Mouse (Mus musculus): ENCODE measurements around the gene Kmt2d.

Kmt2d gene

DNA sequence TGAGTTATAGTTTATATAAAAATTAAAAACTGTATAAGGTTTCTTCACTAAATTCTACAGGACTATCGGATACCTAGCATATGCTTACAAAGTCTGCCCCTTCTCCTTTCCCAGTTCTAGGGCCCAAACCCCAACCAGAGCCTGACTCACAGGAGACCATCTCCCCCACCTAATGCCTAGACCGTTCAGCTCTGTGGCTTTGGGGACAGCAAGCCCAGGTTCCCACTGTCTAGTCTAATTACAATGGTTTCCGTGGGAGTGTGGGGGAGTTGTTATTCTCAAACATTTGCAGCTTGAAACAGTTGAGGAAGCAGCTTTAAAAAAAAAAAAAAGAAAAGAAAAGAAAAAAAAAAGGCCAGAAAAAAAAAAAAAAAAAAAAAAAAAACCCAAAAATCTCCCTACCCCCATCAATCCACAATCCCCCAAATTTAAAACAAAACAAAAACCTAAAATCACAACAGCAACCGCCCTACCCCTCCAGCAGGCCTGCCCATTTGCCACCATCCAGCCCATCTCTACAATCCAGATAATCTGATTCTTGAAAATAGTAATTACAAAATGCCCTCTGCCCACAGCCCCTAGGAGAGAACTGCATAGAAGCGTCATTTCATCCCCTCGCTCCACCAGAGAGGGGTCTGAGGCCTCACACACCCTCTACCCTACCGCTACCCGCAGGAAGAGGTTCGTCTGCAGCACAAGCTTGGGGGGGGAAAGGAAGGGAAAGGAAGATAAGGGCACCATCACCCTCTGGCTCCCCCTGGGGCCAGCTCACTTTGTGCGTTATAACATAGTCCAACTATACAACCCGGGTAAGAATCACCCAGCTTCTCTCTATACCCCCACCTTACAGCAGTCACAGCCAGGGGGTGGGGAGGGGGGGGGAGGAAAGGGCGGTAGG, 38.6 kb downstream of the Kmt2d start:
- CTCF ChIA-PET = interaction anchor here (0.6 to 0.8 kb wide), 2 partner anchors 34 to 151 kb away, joined by 4 to 7 read pairs; no protein-coding TSS in a partner anchor

DNA sequence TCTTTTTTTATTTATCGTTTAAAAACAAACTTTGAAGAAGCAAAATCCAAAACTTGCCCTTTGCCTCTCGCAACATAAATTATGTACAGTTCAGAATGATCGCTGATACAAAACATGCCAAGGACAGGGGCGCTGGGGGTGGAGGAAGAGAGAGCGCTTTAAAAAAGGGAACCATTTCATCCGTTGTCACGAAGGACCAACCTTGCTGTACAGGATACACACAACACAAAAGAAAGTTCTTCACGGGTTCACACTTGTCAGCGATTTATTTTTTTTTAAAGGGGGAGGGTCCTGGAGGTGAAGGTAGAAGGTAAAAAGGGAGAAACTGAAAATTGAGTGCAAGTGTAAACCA, 39.3 kb downstream of the Kmt2d start:
- CTCF ChIA-PET = no interaction called here

DNA sequence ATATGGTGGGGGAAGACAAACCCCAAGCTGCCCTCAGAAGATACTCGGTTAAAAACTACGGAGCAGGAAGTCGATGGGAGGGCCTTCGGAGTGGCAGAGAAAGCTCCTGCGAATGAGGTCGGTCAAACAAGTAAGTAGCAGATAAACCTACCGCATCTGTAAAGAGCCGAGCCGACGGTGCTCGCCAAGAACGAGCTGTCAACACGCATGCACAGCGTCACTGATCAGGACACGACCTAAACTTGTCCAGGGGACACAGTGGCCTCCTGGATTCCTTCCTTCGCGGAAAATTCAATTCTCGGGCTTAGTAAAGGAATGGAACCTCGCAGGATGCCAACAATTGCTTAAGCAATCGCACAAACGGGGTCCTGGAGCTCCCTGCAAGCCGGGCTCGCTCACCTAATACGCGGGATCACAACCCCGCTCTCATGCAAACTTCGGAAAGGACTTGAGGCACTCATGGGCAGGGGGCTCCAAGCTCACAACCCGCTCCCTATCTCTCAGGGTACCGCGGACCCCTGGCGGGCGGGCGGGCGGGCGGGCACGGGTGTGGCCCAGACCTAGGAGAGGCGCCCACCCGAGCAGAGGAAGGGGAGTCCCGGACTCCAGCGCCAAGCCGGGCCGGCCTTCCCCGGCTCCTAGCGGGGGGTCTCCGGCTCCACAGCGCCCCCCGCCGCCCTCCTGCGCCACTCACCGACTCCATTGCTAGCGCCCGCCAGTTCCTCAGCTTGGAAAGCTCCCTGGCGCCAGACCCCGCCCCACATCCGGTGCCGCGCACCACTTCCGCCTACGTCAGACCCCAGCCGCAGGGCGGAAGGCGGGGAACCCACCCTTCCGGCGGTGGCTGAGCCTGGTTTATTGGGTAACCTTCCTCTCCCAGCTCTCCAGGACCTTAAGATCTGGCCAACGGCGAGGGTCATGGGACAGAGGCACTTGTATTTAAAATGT, 40.0 kb downstream of the Kmt2d start, which contains the start of gene Prkag1:
Gene Prkag1 (minus strand): TSS at position 786 of the 948 bp plus-strand sequence.
- CTCF ChIA-PET = interaction anchor here (1.5 kb wide), 1 partner anchor 22 kb away, joined by 3 read pairs; the partner anchor contains the start of gene Ddn

DNA sequence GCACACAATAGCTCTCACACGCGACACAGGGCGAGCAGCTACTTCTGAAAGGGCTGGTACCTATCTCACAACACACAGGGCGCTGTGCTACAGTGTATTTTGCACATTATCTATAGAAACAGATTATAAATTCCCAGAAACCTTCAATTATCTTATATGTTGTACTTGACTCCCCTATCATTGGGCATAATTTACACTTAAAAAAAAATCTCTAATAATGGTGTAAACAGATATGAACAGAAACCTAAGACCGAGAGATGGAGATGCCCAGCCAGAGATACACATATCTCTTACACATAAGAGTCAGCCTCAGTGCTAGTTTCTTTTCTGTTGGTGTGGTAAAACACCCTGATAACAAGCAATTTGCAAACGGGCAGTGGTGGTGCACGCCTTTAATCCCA, 43.4 kb downstream of the Kmt2d start:
- CTCF ChIA-PET = interaction anchor here (0.6 kb wide), 1 partner anchor 592 kb away, joined by 3 read pairs; no protein-coding TSS in a partner anchor

DNA sequence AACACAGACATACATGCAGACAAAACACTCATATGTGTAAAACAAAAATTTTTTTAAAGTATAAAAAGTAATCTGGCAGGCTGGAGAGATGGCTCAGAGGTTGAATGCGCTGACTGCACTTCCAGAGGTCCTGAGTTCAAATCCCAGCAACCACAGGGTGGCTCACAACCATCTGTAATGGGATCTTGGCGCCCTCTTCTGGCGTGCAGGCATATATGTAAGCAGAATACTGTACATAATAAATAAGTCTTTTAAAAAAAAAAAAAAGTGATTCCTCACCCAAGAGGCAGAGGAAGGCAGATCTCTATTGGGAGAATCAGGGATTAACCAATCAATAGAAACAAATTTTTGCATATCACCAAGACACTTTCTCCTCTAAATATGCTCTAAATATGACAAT, 47.6 kb downstream of the Kmt2d start:
- CTCF ChIA-PET = no interaction called here

DNA sequence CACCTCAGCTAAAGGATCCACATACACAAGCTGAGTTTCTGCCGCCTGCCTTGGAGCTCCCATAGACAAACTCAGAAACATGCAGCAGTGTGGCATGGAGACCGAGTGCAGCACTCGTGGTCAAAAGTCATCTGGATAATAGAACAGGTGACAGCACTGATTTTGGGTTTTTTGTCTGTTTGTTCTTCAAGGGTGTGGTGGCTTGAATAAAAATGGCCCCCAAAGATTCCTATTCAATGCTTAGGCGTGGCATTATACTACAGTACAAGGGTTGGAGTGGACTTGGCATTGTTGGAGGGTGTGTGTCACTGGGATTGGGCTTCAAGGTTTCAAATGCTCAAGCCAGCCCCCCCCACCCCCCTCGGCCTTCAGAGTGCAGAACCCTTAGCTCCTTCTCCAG, 48.9 kb downstream of the Kmt2d start:
- CTCF ChIA-PET = interaction anchor here (0.6 kb wide), 2 partner anchors 32 to 159 kb away, joined by 3 to 7 read pairs; partner anchors contain the start of gene Wnt1

DNA sequence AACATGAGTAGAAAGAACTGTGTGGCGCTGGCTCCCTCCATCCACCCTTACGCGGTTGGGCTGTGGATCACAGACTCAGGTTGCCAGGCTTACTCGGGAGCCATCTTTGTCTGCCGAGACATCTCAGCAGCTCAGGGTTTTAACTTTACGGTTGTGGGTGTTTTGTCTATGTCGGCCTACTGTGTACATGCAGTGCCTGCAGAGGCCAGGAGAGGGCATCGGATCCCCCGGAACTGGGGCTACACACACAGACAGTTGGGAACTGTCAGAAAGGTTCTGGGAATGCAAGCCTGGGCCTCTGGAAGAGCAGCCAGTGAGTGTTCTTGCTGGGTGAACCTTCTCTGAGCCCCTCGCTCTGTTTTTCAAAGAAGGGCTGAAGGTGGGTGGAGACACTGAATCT, 49.6 kb downstream of the Kmt2d start:
- CTCF ChIA-PET = interaction anchor here (0.7 kb wide), 1 partner anchor 55 kb away, joined by 5 read pairs; no protein-coding TSS in a partner anchor

DNA sequence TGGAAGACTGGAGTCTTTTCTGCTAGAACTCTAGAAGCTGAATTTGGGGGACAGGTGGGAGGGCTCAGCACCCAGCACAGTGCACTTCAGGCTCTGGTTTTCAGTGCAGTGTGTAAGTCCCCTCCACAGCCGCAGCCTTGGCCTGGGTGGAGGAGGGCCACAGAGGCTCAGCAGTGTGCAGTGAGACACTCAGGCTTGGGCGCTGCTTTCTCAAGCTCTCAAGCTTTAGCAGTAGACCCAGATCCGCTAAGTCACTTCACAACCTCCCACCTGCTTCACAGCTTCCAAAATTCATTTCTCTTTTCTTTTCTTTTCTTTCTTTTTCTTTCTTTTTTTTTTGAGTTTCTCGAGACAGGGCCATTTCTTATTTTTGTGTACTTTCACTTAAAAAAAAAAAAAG, 50.1 kb downstream of the Kmt2d start:
- CTCF ChIA-PET = interaction anchor here (0.7 kb wide), 1 partner anchor 55 kb away, joined by 5 read pairs; no protein-coding TSS in a partner anchor

DNA sequence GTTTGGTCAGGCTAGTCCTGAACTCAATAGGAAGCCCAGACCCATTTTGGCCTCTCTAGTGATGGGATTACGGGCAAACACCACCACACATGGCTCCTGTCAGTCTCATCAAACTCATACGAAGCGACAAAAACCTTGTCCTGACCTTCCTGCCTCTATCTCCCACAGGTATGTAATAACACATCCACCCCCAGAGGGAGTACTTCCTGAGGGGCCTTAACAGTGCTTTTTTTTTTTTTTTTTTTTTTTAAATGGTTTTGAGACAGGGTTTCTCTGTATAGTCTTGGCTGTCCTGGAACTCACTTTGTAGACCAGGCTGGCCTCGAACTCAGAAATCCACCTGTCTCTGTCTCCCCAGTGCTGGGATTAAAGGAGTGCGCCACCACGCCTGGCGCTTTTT, 52.8 kb downstream of the Kmt2d start:
- CTCF ChIA-PET = no interaction called here

DNA sequence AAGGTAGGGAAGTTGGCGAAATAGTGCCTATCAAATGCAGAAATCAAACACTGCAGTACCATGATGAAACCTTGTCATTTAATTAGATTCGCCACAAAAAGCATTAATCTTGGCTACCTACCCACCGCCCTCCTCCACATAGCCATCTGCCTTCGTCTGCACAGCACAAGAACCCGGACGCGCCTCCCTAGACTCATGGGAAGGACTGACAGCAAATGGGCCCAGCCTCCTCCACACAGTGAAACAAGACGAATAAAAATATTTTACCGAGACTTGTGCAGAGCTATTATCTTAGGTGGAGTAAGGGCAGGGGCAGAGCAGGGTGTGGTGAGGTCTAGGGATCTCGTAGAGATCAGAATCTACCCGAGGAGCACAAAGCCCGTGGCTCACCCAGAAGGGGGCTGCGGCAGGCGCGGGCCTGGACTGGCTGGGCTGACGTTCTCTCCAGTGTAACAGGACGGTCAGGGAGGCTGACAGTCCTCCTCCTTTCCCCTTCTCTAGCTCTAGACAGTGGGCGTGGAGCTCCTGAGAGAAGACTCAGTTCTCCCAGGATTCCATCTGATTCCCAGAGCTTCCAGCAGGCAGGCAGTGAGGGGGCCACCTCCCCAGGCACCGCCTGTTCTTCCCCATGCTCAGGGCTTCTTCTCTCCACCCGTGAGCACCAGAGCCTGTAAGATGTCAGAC, 58.1 kb downstream of the Kmt2d start:
- CTCF ChIA-PET = no interaction called here

DNA sequence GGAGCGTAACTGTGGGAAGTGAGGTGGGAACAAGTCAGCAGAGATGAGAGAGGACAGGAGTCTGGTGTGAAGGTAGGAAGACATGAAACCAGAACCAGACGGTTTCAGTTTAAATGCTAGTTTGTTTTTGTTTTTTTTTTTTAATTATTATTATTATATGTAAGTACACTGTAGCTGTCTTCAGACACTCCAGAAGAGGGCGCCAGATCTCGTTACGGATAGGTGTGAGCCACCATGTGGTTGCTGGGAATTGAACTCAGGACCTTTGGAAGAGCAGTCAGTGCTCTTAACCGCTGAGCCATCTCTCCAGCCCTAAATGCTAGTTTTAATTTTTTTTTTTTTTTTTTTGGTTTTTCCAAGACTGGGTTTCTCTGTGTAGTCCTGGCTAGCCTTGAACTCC, 60.8 kb downstream of the Kmt2d start:
- CTCF ChIA-PET = interaction anchor here (0.6 to 1.3 kb wide), 3 partner anchors 18 to 79 kb away, joined by 3 to 11 read pairs (median 5); no protein-coding TSS in a partner anchor

DNA sequence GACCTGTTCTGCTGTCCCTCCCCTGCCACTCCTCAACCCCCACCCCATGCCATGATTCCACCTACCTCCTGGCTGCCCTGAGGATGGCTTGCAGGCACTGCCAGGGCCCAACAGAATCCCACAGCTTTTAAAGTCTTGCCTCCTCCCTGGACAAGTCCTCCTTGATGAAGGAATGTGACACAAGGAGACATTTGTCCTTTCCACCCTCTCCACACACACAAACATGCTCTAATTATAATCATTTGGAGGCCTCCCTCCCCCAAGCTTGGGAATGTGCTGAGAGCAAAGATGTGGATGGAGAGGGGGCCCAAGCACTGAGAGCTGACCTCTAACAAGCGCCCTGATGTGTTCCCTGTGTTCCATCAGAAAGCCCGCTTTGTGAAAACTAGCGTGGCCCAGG, 61.6 kb downstream of the Kmt2d start, which contains the start of gene Ddn:
Gene Ddn (minus strand): TSS at position 101 of the 400 bp plus-strand sequence.
- CTCF ChIA-PET = interaction anchor here (0.6 to 1.3 kb wide), 3 partner anchors 11 to 330 kb away, joined by 3 to 6 read pairs (median 3); no protein-coding TSS in a partner anchor

DNA sequence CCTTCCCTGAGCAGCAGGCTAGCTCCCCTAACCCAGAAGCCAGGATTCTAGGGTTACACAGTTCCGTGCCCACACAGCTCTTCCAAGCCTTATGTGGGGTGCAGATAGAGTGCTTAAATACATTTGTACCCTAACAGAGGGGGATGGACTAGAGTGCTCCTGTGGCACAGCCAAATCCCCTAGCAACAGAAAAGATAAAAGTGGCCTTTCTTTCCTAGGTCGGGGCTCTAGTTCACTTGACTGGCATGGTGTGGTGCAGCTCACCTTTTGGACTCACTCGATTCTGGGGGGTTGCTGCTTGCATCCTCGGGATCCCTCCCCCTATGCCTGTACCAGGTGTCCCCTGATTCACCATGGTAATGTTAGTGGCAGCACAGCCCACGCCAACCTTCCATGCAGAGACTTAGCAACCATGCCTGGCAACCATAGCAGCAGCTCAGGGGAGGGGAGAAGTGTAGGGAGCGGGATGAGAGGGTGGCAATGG, 62.3 kb downstream of the Kmt2d start:
- CTCF ChIA-PET = interaction anchor here (0.5 to 1.3 kb wide), 3 partner anchors 18 to 64 kb away, joined by 3 to 13 read pairs (median 3); no protein-coding TSS in a partner anchor

DNA sequence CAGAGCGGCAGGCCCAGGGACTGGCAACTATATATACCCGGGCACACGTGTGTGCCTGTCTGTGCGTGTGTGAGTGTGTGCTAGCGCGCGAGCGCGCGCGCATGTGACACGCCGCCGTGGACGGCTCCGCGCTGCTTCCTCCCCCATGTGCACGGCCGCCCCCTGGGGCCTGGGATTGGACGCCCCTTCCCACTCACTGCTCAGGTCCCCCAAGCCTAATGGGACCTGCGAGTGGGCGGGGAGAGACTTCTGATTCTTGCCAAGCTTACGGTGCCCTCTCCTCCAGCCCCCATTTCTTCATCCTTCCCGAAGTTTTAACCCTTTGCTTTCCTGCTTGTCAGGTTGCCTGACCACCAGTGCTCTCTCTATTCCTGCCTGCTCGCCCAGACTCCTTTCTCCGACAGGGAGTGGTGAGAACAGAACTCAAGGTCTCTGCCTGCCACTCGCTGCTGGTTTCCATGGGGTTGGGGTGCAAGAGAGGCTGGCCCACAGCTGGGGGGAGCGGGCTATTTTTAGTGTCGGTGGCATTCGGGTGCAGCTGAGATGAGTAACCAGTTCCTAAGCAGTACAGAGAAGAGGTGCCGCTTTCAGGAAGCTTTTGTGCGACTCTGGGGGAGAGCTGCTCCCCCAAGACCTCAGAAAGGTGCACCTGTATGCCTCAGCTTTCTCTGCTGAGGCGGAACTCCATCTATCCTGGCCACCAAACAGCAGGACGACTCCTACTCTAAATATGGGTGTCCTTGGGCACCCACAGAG, 62.9 kb downstream of the Kmt2d start:
- CTCF ChIA-PET = interaction anchor here (0.5 to 1.1 kb wide), 2 partner anchors 17 to 65 kb away, joined by 3 to 13 read pairs; no protein-coding TSS in a partner anchor

DNA sequence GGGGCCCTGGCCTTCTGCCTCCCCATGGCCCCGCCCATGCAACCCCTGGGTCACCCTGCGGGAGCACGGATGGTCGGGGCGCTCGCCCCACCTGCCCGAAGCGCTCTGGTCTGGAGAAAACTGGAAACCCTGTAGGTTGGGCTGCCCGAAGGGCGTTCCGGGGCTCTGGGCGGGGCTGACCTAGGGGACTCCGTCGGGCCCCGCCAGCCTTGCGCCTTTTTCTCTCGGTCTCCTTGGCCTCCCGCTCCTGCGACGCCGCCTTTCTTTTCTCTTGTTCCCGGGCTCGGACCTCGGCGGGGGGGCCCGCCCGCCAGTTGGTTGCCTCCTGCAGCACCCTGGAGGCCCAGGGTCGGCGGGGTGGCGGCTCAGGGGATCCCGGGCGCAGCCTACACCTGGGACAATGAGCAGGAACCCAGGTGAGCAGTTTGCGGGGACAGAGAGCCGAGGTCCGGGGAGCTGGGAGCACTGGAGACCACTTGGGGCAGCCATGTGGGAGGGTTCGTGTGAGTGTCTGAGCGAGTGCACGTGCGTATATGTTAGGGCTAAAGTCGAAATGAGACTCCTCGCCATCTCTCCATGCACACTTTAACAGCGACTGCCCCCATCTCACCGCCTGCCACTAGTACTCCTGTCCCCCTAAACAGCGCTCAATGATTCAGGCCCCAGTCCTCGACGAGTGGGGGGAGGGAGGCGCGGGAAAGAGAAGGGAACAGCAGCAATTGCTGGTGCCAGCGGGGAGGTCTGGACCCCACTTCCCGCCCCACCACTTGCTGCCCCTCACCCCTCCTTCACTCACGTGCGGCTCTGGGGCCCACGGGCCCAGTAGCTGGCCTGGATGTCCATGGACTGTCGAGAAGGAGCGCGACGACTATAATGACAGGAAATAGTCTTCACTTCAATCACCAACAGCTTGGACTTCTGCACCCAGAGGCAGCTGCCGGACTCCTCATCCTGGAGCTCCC, 63.9 kb downstream of the Kmt2d start:
- CTCF ChIA-PET = no interaction called here

DNA sequence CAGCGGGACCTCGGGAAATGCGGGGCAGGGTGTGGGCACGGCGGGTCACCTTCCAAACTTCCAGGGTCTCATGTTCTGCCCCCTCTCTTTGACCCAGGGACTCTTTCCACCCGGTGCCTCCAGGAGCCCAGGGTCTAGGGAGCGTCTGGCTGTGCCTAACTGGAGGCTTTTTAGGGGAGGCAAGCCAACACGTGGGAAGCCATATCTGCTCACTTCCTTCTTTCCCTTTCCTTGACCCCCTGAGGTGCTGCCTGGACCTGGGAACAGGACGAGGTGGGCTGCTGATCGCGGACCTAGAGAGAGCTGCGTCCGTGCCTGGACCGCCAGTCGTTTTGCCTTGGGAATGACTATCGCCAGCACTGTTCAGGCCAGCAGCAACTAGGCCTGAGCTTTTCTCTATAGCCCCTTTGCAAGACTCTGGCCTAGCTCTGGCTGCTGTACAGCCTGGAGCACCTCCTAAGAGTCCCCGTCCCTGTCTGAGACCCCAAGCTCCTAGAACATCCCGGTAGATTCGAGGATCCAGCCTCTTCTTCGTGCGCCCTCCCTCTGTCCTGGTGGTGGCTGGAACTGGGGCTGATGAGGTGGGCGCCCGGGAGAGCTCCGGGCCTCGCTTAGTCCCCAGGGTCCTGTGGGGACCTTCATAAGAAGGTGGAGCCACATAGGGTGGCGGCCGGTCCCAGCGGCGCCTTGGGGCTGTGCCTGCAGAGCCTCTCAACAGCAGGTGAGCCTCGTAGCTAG, 64.8 kb downstream of the Kmt2d start:
- CTCF ChIA-PET = no interaction called here

DNA sequence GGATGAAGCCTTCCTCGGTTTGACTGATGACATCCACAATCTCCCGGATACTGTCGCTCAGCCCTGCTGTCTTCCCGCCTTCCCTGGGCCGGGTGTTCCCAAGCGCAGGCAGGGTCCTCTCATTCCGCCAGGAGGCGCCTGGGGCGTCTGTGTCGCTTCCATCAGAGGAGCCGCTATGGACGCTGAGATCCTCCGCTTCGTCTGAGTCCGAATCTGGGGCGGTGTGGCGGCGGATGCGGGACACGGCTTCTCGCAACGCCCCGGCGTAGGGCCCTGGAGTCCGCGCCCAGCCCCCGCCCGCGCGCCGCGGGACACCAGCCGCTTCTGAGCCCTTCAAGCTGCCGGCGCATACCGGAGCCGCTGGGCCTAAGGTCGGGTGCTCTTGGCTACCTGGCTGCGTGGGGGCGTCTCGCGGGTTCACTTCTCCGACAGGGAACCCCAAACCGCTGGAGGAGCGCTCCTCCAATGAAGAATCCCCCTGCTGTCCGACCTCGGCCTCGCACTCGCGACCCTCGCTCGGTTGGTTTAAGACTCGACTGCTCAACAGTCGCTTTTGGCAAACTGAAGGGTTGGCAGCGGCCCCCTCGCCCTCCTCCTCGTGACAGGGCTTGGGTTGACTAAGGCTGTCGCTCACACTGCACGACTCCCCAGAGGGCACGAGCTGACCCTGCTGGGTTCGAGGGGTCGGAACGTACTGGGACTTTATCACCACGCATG, 65.5 kb downstream of the Kmt2d start:
- CTCF ChIA-PET = interaction anchor here (0.5 kb wide), 1 partner anchor 279 kb away, joined by 11 read pairs; no protein-coding TSS in a partner anchor
